Mouse (Mus musculus): Measurements from ENCODE around the gene Olfr1466.

The Olfr1466 gene

DNA sequence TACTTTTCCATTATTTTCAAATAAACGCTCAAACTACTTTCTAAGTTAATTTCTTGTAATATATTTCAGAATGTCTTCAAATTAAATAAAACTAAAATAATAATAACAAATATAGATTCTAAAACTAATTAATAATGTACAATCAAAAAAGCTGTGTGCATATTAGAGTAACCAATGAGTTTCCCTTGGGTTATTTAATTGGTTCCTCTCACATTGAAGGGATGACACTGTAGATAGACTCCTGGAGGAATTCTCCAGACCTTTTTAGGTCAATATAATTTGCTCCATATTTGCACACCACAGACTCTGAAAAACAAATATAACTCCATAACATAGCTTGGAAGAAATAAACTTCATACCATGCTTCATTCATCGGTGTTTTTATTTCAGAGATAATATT is at the start of gene Olfr1466:
Olfr1466 (plus strand) TSS at position 301 of the 400 bp plus-strand sequence.
- DNase-seq (ENCODE audit: low read depth, low spot score), result no peak

DNA sequence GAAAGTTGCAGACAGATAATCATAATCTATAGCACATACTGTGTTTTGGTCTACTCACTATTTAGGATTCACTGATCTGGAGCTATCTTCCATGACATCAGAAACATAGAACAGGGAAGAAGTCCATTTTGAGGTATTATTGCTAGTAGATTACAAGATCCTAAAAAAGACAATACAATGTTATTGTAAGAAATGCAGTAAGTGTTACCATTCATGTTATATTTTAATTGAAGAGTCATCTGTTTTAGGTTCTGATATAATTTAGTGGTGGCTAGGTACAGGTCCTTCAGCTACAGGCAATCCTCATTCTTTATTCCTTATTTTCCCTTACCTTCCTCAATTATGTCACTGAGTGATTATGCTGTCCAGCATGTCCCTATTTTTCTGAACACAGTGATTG is 23.2 kb upstream of the Olfr1466 start, which contains the start of gene Olfr1465:
Olfr1465 (minus strand) TSS at position 101 of the 400 bp plus-strand sequence.
- no peak for DNase-seq (ENCODE audit: low read depth, low spot score)

DNA sequence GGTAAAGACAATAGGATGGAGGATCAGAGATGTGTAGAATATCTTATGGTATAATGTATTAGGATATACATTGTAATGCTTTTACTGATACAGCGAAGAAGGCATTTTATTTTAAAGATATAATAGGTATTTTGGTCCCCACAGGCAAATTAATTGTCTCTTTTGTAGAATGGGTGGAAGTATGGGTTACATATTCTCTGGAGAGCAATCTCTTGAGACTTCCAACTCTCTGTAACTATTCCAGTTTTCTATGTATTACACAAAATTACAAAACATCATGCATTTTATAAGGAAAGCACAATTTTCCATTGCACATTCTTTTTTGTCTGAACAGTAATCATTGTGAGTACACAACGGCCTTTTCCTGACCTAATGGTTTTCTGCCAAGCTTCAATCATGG is 23.3 kb downstream of the Olfr1466 start, which contains the start of gene Olfr1467:
Olfr1467 (plus strand) TSS at position 301 of the 400 bp plus-strand sequence.
- DNase-seq (ENCODE audit: low read depth, low spot score), result no peak

All from retina, adult 2 months (tissue).